Mouse (Mus musculus): ENCODE data around the gene Stk39.

- TF ChIP-seq CTCF (IDR thresholded peaks at IDR 0.05; ENCODE audit: borderline replicate concordance, control insufficient read depth, extremely low read depth, insufficient read depth, low read length, poor library complexity) (no peak), POLR2A (IDR thresholded peaks at IDR 0.05; ENCODE audit: control insufficient read depth, extremely low read depth, insufficient read depth, low read length, poor library complexity) (no peak)
Measured at GRCm38 (mm10) chr2:68211443-68211842, 260.6 kb downstream of the Stk39 start.

Data from thymus, adult 2 months (tissue).